9 mouse cellular contexts compared by ENCODE assay signal in the genomic region with DNA sequence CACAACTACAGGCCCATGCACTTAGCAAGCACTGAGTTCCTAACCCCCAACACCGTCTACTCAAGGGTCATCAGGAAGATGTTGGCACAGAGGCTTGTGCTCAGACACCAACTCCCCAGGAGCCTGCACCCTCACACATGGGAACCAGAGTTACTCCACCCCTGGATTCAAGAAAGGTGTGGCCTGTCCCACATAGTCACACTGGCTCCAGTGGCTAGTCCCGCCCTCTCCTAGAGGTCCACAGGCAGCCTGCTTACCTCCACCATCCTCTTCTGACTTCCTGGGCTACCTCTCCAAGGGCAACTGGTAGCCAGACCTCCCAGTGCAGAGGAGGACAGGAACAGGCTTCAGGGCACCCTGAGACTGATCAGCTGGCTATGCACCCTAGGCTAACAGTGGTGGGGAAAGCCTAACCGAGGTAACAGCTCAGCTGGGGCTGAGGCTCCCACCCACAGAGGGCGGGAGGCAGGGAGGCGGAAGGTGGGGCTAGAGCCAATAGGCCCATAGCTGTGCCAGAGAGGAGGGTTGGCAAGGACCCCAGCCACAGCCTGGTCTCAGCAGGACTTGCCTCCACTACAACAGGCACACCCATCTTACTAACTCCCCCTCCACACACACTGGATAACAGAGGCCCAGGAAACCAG. TPM values are rescaled to one million over a fixed set of nuclear protein-coding genes. Genes with fewer than 3 reads are reported as not detected.
DNase-seq lines count a peak whose midpoint lies in the region; ATAC-seq and TF ChIP-seq lines count a peak whose summit lies in the region.
"Had no signal": no experiment of that assay in that cellular context is flagged by ENCODE, and none has a peak within 500 bp of the region (broad histone marks: within the 10 kb centered on the region; RNA-seq: fewer than 3 reads in every experiment).

No protein-coding gene starts in this region.

- no peaks in the 10 kb centered on the region for H3K36me3 ChIP-seq in liver, embryonic 11.5 days (ENCODE audit: control insufficient read depth, insufficient read depth, low read length)
- no peaks in the 10 kb centered on the region for H3K36me3 ChIP-seq in thymus, adult 2 months (ENCODE audit: control insufficient read depth, insufficient read depth, low read length)

- ATAC-seq in liver, embryonic 11.5 days (replicated peaks; ENCODE audit: low FRiP score), result peak; percentile 62

- WGBS in liver, embryonic 11.5 days, result 57% methylated on average over 5 of the region's 5 CpGs
- 66% methylated on average over 5 of the region's 5 CpGs for WGBS in thymus, adult 2 months

- H3K4me3 ChIP-seq in liver, embryonic 11.5 days (ENCODE audit: low read depth, low read length), result no peak overlapping the region
- no peak overlapping the region for H3K4me3 ChIP-seq in thymus, adult 2 months (ENCODE audit: control insufficient read depth, insufficient read depth, low read length)

- TF ChIP-seq CTCF in thymus, adult 2 months (IDR thresholded peaks at IDR 0.05; ENCODE audit: borderline replicate concordance, control insufficient read depth, extremely low read depth, insufficient read depth, low read length, poor library complexity), result no peak

- no peaks in the 10 kb centered on the region for H3K27me3 ChIP-seq in liver, embryonic 11.5 days (replicated peaks; ENCODE audit: control insufficient read depth, insufficient read depth, low read length)
- H3K27me3 ChIP-seq in thymus, adult 2 months (ENCODE audit: control insufficient read depth, insufficient read depth, low read length), result no peaks in the 10 kb centered on the region

- H3K9ac ChIP-seq in liver, embryonic 11.5 days (ENCODE audit: low read depth, low read length), result peak overlapping the region; percentile 12; the same call in 1 of the 2 replicates

- no peaks in the 10 kb centered on the region for H3K9me3 ChIP-seq in liver, embryonic 11.5 days (ENCODE audit: control insufficient read depth, low read length)

- peaks cover 82% of the 10 kb centered on the region for H3K4me1 ChIP-seq in liver, embryonic 11.5 days (replicated peaks; ENCODE audit: control insufficient read depth, insufficient read depth, low read length)
- peaks cover 36% of the 10 kb centered on the region for H3K4me1 ChIP-seq in thymus, adult 2 months (replicated peaks; ENCODE audit: control insufficient read depth, insufficient read depth, low read length)

- DNase-seq in spleen, adult 12 weeks (ENCODE audit: low spot score), result peak; percentile 37
- DNase-seq in spleen, postnatal 4 days (ENCODE audit: low spot score in 2 of 2), result no peak
- peak; percentile 81 for DNase-seq in gastrocnemius, postnatal 25 days
- peak; percentile 85 for DNase-seq in kidney, adult 11 months
- DNase-seq in liver, embryonic 11.5 days (ENCODE audit: low spot score), result no peak
- peak; percentile 54 for DNase-seq in skeletal muscle tissue, adult 2 months (ENCODE audit: low read depth, low spot score)
- no peak for DNase-seq in thymus, adult 2 months
- DNase-seq in left cerebral cortex, adult 18-20 months (ENCODE audit: low spot score in 2 of 2), result no peak

- TF ChIP-seq POLR2A in thymus, adult 2 months (IDR thresholded peaks at IDR 0.05; ENCODE audit: control insufficient read depth, extremely low read depth, insufficient read depth, low read length, poor library complexity), result no peak

- peak overlapping the region; percentile 35 for H3K4me2 ChIP-seq in liver, embryonic 11.5 days

- peak overlapping the region; percentile 68 for H3K27ac ChIP-seq in liver, embryonic 11.5 days (ENCODE audit: low read depth, low read length)
- no peak overlapping the region for H3K27ac ChIP-seq in thymus, adult 2 months (ENCODE audit: control insufficient read depth, insufficient read depth, low read length)

RNA-seq across cellular contexts. Expression of a gene that starts 21.6 kb away (rescaled TPM):
- 10 to 100 TPM in 1 of 2 experiments, 1 to 10 TPM in 1; 9.8 to 14.0 TPM for total RNA-seq in gastrocnemius, postnatal 25 days (2021)
- polyA plus RNA-seq in liver, embryonic 11.5 days (2014; fragmentation: Nextera tagmentation; extraction: Ambion mirVana), result 17.4 and 18.6 TPM in 2 replicates
- 118 and 139 TPM in 2 replicates for polyA plus RNA-seq in thymus, adult 2 months (2012; rRNA removed)
- 10 to 100 TPM; 67.8 to 80.1 TPM for total RNA-seq in left cerebral cortex, adult 18-20 months (2021)

RNA-seq across cellular contexts. Expression of a gene that starts 21.6 kb away (rescaled TPM):
- 1 to 10 TPM; 3.0 TPM for total RNA-seq in gastrocnemius, postnatal 25 days (2021)
- 34.0 and 35.3 TPM in 2 replicates for polyA plus RNA-seq in liver, embryonic 11.5 days (2014; fragmentation: Nextera tagmentation; extraction: Ambion mirVana)
- polyA plus RNA-seq in thymus, adult 2 months (2012; rRNA removed), result 32.8 and 37.7 TPM in 2 replicates
- 1 to 10 TPM; 8.6 to 8.8 TPM for total RNA-seq in left cerebral cortex, adult 18-20 months (2021)

RNA-seq across cellular contexts. Expression of a gene that starts 29.3 kb away (rescaled TPM):
- not detected for total RNA-seq in gastrocnemius, postnatal 25 days (2021)
- not detected in 2 replicates for polyA plus RNA-seq in liver, embryonic 11.5 days (2014; fragmentation: Nextera tagmentation; extraction: Ambion mirVana)
- polyA plus RNA-seq in thymus, adult 2 months (2012; rRNA removed), result 1.4 TPM in 2 replicates
- under 1 TPM in 1 of 2 experiments, not detected in 1; 0.28 TPM for total RNA-seq in left cerebral cortex, adult 18-20 months (2021)

RNA-seq across cellular contexts. Expression of a gene that starts 35.7 kb away (rescaled TPM):
- total RNA-seq in gastrocnemius, postnatal 25 days (2021), result not detected
- not detected in 2 replicates for polyA plus RNA-seq in liver, embryonic 11.5 days (2014; fragmentation: Nextera tagmentation; extraction: Ambion mirVana)
- 2.1 and 2.4 TPM in 2 replicates for polyA plus RNA-seq in thymus, adult 2 months (2012; rRNA removed)
- not detected for total RNA-seq in left cerebral cortex, adult 18-20 months (2021)
- total RNA-seq: left cerebral cortex, postnatal 25 days had no signal

RNA-seq across cellular contexts. Expression of a gene that starts 53.8 kb away (rescaled TPM):
- total RNA-seq in gastrocnemius, postnatal 25 days (2021), result not detected
- polyA plus RNA-seq in liver, embryonic 11.5 days (2014; fragmentation: Nextera tagmentation; extraction: Ambion mirVana), result not detected in 2 replicates
- polyA plus RNA-seq in thymus, adult 2 months (2012; rRNA removed), result 0.37 and 0.78 TPM in 2 replicates
- not detected for total RNA-seq in left cerebral cortex, adult 18-20 months (2021)
- total RNA-seq: left cerebral cortex, postnatal 25 days had no signal

Comparison
In these comparisons a context has a peak if more than half of its experiments do, and no peak if none do; other contexts are left out.
1. DNase-seq: peak in spleen, adult 12 weeks (single experiment), gastrocnemius, postnatal 25 days (single experiment), kidney, adult 11 months (single experiment) and skeletal muscle tissue, adult 2 months (single experiment); none in spleen, postnatal 4 days (0 of 2), liver, embryonic 11.5 days (single experiment), thymus, adult 2 months (single experiment) and left cerebral cortex, adult 18-20 months (0 of 2).
2. RNA of a gene that starts 21.6 kb away (total RNA-seq): 67.8 to 80.1 TPM in left cerebral cortex, adult 18-20 months; 9.8 to 14.0 TPM in gastrocnemius, postnatal 25 days; every median in the first group is over 4 times any median in the second.